Mouse (Mus musculus): ENCODE data around the gene Crtc3.

Crtc3 gene

DNA sequence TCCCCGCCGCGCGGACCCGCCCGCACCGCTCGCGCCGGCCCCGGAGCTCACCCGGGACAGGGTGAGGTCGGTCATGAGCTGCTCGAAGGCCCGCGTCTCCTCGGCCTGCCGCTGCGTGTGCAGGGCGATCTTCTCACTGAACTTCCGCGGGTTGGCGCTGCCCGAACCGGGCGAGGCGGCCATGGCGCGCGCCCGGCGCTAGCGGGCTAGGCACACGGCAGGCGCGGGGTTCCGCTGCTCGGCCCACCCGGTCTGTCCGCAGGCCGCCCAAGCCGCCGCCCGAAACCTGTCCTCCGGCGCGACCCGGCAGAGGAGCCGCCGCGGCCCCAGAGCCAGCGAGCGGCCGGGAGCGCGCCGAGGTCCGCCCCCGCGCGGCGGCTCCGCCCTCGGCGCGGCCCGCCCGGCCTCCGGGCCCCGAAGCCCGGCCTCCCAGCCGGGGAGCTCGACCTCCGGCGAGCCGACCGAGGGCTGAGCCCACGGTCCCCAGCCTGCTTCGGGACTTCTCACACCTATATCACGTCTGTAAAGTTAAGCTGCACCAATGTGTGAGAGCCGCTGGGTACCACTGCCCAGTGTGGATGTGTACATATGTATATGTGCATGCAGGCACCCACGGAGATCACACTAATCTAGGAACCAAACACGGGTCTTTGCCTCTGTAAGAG is at the start of gene Crtc3:
Crtc3 (minus strand) TSS at position 322 of the 665 bp plus-strand sequence.
- DNase-seq (ENCODE audit: extremely low read depth, insufficient read length, low spot score) = peak; percentile 77

DNA sequence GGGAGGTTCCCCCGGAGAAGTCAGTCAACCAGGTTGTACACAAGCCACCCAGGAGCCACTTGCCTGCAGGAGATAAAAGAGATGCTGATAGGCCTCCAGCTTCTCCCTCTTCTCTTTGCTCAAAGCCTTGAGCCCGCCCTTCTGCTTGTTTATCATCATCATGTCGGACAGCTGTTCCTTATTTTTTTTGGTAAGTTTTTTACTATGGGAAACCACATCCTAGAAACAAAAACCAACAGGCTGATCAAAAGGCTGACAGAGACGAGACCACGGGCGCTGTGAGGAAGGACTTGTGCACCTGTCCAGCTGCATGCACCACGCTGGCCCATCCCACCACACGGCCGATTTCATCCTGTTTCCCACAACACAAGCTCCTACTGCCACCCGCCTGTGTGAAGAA is 47.5 kb upstream of the Crtc3 start:
- no peak for DNase-seq (ENCODE audit: extremely low read depth, insufficient read length, low spot score)

DNA sequence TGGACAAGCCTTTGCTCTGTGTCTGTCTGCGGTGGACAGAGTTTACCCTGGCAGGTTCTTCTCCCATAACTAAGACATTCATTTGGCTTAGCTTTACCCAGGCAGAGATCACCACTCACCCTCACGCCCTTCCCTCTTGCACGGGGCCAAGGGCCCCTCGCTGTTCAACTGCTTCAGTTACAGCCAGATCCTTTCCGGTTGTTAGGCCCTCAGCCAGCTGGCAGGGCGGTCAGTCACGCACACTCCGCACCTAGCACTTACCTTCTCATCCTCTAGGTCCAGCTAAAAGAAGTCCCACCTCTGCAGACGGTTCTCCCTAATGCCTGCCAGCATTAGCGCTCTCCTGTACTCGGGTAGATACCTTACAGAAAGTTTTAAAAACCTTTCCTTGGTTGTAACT is 44.3 kb upstream of the Crtc3 start:
- DNase-seq (ENCODE audit: extremely low read depth, insufficient read length, low spot score) = no peak

DNA sequence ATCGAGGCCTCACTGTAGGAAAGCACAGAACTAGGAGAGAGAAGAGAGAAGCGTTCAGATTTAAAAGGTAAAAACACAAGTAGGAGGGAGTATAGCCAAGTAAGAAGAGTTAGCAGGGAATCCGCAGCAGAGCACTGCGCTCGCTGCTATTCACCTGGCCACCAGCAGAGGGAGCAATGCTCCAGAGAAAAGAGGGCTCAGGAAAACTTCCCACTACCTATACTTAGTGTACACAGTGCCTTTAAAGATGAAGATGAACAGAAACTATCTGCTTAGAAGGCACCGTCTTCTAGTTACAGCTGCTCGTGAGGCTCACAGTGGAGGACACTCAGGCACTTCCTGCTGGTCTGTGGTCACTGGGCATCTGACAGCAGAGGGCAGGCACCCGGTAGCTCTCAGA is 41.0 kb upstream of the Crtc3 start:
- DNase-seq (ENCODE audit: extremely low read depth, insufficient read length, low spot score) = peak; percentile 44

DNA sequence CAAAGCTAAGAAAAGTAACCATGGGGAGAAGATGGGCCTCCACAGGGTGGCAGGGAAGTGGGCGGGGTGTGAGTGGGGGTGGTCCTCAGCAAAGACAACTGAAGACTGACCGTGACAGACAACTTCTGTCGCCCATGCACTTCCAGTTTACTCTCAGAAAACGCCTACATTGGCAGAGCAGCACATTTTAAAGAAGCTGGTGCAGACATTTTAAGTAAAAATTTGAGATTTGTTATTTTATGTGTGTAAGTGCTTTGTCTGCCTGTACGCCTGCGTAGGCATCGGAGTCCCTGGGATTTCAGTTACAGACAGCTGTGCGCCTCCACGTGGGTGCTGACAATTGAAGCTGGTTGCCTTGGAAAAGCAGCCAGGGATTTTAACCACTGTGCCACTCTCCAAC is 32.4 kb upstream of the Crtc3 start:
- no peak for DNase-seq (ENCODE audit: extremely low read depth, insufficient read length, low spot score)

DNA sequence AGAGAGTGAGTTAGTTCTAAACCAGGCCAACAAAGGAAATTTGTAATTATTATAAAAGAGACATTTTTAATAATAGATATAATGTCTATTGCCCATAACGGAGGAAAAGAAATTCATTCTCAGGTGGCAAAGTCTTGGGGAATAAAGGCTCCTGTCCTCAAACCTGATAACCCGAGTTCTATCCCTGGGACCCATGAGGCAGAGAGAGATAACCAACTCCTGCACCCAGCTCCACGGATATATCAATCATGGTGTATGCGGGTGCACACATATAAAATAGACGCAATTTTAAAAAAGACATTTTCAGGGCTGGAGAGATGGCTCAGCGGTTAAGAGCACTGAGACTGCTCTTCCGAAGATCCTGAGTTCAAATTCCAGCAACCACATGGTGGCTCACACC is 30.9 kb upstream of the Crtc3 start:
- DNase-seq (ENCODE audit: extremely low read depth, insufficient read length, low spot score) = no peak

DNA sequence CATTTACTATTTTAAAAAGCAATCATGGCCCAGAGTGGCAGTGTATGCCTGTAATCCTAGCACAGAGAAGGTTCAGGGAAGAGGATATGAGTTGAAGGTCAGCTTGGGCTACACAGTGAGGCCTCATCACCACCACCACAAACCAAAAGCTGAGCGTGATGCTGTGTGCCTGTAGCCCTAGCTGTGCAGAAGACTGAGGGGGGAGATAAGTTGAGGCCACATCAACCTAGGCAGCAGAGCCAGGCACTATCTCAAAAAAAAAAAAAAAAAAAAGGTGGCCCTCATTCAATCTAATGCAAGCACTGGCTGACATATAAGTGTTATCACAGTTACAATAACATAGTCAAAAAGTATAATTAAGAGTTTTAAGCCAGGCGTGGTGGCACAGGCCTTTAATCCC is 30.4 kb upstream of the Crtc3 start:
- DNase-seq (ENCODE audit: extremely low read depth, insufficient read length, low spot score) = no peak

DNA sequence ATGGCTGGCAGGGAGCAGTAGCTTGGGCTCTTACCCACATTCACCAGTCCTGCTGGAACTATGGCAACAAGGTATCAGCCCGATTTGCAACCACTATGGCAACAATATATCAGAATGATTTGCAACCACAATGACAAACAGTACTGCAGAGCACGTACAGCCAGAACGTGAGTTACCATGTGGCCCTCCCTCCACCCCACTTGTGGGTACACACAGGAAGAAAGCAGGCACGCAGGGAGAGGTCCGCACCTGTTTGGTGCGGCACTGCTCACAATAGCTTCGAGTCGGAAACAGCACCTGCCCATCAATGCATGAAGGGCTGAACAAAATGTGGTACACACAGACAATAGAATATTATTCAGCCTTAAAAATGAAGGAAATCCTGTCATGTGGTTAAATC is 29.8 kb upstream of the Crtc3 start:
- no peak for DNase-seq (ENCODE audit: extremely low read depth, insufficient read length, low spot score)

DNA sequence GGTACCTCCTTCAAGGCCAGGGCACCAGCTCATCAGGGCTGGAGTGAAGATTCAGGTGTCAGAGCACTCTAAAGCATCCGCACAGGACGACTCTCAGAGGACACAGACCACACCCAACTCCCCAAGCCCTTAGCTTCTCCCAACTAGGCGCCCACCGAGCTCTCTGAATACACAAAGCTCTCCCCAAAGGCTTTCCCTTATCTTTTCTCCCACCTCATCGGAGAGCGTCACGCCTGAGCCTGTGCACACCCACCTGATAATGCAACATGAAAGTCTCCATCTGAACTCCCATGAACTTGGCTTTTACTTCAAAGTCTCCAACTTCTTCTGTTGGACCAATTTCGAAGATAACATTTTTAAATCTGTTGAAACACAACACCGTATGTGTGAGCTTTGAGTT is 28.1 kb upstream of the Crtc3 start:
- no peak for DNase-seq (ENCODE audit: extremely low read depth, insufficient read length, low spot score)

DNA sequence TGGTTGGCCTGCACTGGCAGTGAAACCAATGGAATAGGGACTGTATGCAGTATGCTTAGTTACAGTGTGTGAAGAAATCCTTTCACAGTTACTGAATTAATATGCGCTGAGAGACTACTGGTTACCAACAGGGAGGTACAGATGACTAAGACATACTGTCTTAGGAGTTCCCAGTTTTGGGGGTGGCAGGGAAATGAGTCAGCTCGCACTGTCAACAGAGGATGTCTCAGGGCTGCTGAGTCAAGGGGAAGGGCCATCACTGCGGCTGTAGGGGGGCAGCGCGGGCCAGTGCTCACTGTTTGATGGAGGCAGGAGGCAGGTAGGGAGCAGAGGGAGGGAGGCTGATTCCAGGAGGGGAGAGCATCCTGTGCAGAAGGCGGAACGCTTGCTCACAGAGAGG is 26.6 kb upstream of the Crtc3 start:
- DNase-seq (ENCODE audit: extremely low read depth, insufficient read length, low spot score) = peak; percentile 79

DNA sequence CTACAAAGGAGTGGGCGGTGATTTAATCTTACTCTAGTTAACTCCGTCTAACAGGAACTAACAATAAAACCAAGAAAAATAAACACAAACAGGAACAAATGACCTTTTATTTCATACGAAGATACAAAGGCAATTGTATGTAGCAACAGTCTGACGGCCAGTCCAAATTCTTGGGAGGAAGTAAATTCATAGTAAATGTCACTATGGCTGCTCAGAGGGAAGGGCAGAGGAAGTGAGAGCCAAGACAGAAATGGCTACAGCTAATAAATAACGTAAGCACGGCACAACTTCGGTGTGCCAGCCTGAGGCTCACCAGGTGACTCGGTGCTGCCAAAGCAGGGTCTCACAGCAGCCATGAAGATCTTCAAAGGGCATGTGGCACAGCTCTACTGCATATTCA is 22.8 kb upstream of the Crtc3 start:
- no peak for DNase-seq (ENCODE audit: extremely low read depth, insufficient read length, low spot score)

DNA sequence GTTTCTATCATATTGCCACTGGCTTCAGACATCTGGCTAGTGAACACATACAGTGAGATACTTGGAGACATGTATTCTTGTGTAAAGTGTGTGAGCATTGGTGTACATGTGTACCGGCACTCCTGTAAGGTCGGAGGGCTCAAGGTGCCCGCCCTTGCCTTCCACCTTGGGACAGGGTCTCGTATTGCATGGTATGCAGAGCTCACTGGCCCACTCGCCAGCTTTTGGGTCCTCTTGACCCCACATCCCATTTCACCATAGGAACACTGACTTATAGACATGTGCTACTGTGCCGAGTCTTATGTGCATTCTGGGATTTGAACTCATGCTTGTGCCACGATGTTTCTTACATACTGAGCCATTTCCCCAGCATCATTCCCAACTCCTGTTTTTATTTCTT is 21.7 kb upstream of the Crtc3 start:
- DNase-seq (ENCODE audit: extremely low read depth, insufficient read length, low spot score) = peak; percentile 18

DNA sequence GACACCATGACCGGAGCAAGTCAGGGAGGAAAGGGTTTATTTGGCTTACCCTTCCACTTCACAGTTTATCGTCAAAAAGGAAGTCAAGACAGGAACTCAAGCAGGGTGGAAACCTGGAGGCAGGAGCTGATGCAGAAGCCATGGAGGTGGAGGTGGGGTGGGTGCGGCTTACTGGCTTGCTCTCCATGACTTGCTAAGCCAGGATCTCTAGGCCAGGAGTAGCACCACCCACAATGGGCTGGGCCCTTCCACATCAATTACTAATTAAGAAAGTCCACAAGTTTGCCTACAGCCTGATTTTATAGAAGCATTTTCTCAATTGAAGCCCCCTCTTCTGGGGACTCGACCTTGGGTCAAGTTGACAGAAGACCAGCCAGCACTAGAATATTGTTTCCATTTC is 15.4 kb upstream of the Crtc3 start:
- no peak for DNase-seq (ENCODE audit: extremely low read depth, insufficient read length, low spot score)

DNA sequence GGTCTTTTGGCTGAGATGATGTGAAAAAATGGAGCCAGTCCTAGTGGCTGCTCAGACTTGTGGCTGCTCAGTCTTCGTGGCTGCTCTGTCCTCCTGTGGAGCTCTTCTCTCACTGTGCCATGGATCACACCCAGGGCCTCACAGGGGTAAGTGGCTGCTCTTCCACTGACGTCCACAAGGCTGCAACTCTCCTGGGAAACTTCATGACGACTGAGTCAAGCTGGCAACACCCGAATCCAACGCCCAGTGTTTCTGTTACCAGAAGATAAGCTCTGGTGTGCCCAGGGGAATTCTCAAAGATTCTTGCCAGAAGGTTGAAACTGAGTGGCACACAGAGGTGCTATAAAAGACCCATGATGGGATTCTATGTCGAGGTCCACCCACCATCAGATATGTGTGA is 13.8 kb upstream of the Crtc3 start:
- DNase-seq (ENCODE audit: extremely low read depth, insufficient read length, low spot score) = peak; percentile 16

DNA sequence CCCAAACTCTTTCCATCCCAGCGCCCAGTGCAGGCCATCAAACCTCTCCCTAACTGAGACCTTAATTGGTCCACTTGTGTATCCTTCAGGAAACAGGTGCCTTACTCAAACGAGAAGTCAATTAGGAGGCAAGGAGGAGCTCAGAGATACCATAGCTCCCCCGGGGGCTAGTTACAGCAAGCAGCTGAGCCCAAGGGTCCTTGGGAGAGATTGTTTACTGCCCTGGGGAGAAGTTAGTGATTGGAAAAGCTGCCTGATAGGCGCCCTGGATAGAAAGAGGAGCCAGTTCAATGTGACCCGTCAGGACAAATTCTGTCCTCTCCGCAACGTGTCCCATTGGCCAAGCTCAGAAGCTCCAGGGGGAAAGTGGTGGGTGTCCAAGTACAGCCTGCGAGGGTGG is 11.0 kb upstream of the Crtc3 start:
- no peak for DNase-seq (ENCODE audit: extremely low read depth, insufficient read length, low spot score)

DNA sequence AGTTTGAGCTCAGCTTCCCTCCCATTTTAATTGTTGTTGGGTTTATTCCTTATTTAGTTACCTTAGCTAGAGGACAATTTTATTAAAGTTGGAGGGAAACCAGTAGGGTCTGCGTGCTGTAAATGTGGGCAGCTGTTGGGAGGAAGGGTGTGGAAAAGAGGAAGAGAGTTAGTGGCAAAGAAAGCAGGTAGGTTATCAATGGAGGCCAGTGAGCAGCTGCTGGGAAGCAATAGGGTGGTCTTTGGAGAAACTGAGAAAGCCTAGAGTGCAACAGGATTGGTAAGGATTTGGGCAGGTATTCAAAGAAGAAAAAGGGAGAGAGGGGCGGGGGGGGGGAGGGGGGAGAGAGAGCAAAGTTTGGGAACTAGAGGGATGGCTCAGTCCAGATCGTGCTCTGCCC is 10.3 kb upstream of the Crtc3 start:
- no peak for DNase-seq (ENCODE audit: extremely low read depth, insufficient read length, low spot score)

DNA sequence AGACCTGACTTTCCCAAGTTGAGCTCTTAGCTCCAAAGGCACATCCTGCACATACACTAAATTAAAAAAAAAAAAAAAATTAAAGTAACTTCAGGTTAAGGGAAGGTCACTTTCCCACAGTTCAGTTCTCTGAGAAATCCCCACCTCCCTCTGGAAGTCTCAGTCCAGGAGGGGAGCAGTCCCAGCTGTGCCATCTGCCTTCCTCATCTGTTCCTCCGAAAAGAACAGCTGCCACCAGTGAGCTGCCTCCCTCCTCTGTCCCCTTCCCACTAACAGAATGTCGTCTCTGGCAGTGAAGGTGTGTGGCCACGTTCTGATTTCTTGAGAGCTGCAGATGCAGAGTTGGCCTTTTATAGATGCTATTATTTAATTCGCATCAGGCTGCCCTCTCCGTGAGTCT is 9.2 kb upstream of the Crtc3 start:
- DNase-seq (ENCODE audit: extremely low read depth, insufficient read length, low spot score) = no peak

DNA sequence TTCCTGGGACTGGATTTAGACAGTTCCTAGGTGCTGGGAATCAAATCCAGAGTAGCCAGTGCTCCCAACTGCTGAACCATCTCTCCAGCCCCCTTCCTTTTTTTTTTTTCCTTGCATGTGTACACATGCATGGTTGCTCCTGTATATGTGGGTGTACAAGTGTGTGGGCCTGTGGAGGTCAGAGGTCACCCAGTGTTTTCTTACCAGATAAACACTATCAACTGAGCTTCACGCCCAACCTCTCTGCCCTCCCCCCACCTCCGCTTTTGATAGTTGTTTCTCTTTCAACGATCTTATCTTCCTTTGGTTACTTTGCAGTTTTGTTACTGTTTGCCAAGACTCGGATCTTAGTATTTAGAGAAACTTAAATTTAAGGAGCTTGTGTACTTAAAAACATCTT is 8.2 kb upstream of the Crtc3 start:
- DNase-seq (ENCODE audit: extremely low read depth, insufficient read length, low spot score) = no peak

DNA sequence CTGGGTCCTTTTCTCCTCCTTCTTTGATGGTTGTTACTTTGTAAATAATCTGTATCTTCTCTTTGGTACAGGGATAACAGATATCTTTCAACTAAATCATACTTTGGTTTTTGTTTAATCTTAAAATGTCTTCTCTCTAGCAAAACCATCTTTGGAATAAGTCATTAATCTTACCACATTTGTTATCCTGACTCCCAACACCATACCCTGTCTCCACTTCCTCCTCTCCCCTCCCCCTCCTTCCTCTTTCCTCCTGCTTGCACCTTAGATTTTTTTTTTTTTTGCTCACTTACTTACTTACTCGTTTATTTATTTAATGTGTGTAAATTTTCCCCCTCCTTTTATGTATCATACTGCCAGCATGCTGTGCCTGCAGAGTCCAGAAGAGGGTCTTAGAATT is 7.7 kb upstream of the Crtc3 start:
- DNase-seq (ENCODE audit: extremely low read depth, insufficient read length, low spot score) = no peak

DNA sequence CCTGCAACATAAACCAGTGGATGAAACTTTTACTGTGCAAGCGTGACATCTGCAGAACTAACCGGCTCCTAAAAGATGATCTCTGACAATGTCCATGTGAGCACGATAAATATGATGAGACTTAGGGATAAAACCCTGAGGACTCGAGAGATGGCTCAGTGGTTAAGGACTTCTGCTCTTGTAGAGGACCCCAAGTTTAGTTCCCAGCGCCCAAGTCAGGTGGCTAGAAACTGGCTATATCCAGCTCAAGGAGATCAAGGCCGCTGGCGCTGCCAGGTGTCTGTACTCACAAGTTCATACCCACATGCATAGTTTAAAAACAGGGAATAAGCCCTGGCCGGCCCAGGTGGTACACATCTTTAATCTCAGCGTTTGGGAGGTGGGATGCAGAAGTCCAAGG is 3.8 kb upstream of the Crtc3 start:
- DNase-seq (ENCODE audit: extremely low read depth, insufficient read length, low spot score) = no peak

DNA sequence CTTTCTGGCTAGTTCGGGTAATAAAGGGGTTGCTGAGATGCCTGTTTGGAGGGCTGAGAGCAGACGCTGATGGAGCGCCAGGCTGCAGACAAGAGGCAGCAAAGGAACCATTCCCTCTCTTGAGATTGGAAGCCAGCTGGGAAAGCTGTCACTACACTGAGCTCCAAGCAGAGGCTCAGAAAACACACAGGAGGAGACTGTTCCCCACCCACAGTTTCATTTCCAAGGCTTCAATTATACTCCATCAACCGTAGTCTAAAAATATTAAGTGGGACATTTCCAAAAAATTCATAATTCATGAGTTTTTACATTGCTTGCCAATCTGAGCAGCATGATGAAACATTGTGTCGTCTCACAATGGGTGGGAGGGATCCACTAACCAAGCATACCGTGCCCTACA is 2.5 kb upstream of the Crtc3 start:
- no peak for DNase-seq (ENCODE audit: extremely low read depth, insufficient read length, low spot score)

DNA sequence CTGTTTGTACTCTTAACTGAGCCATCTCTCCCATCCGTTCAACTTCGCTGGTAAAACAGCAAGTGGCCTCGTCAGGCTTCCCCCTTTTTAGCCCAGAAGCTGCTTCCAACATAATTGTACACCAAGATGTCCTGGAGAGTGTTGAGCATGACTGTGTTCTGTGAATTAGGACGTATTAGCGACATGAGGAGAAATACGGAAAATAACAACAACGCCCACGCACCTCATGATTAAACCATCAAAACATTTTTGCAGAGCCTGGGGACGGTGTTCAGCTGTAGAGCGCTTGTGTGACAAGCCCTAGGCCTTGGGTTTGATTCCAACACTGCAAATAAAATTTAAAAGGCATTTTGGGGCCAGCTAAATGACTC is 529 bp upstream of the Crtc3 start:
- DNase-seq (ENCODE audit: extremely low read depth, insufficient read length, low spot score) = no peak

All from 3134 (cell line).